Mouse (Mus musculus) forebrain, embryonic 13.5 days (tissue): Measurements from ENCODE around the gene P2rx2. TPM values are rescaled to one million over a fixed set of nuclear protein-coding genes. Genes with fewer than 3 reads are reported as not detected.

Experiments used
- ATAC-seq: fragments of 200-750 bp; cut with Nextera tagmentation; 2 replicates; pipeline ENCODE4 v1.8.0; 2017
- H3K27ac ChIP-seq: fragments of 300-500 bp; sonication (generic); 2 replicates; pipeline ENCODE4 v1.5.1; 2015; ENCODE audit warnings: inconsistent platforms, mild to moderate bottlenecking, moderate library complexity
- H3K27me3 ChIP-seq: fragments of 300-500 bp; sonication (generic); 2 replicates; pipeline ENCODE4 v1.6.1; 2015; ENCODE audit warnings: mild to moderate bottlenecking, inconsistent platforms
- H3K36me3 ChIP-seq: fragments of 300-500 bp; sonication (generic); 2 replicates; pipeline ENCODE4 v1.6.1; 2015; ENCODE audit warnings: mild to moderate bottlenecking, inconsistent platforms; ENCODE audit not compliant: poor library complexity, severe bottlenecking
- H3K4me1 ChIP-seq: fragments of 300-500 bp; sonication (generic); 2 replicates; pipeline ENCODE4 v1.6.1; 2015; ENCODE audit warnings: inconsistent platforms
- H3K4me2 ChIP-seq: fragments of 300-500 bp; sonication (generic); 2 replicates; pipeline ENCODE4 v1.6.1; 2015; ENCODE audit warnings: inconsistent platforms, mild to moderate bottlenecking, moderate library complexity
- H3K4me3 ChIP-seq: fragments of 300-500 bp; sonication (generic); 2 replicates; pipeline ENCODE4 v1.5.1; 2015; ENCODE audit warnings: mild to moderate bottlenecking, inconsistent platforms
- H3K9ac ChIP-seq: fragments of 300-500 bp; sonication (generic); 2 replicates; pipeline ENCODE4 v1.6.1; 2015; ENCODE audit warnings: mild to moderate bottlenecking, inconsistent platforms
- H3K9me3 ChIP-seq: fragments of 300-500 bp; sonication (generic); replicated peaks from 2 replicates; pipeline ENCODE4 v1.6.1; 2016; ENCODE audit warnings: inconsistent platforms
- WGBS: fragments of 180-500 bp; shearing (Covaris S2); methylation state at CpG from one replicate; pipeline ENCODE4 v1.1.7; 2015; 5-methylcytosine and 5-hydroxymethylcytosine counted together
- polyA plus RNA-seq: library from polyadenylated mRNA; unstranded; fragments of >200 nt; fragmentation: Nextera tagmentation; extraction: Ambion mirVana; gene quantifications from 2 replicates; pipeline ENCODE4 v1.2.1, GENCODE M21; 2015

Gene P2rx2
- 2.0 and 2.2 TPM in 2 replicates for polyA plus RNA-seq

- H3K4me1 ChIP-seq = peaks cover 12% of the 10 kb centered on the region
- peak within 1 kb of the TSS; percentile 53 for H3K4me3 ChIP-seq
- H3K36me3 ChIP-seq = peaks cover 13% of the 10 kb centered on the region; the same call in 1 of the 2 replicates
- peaks cover 38% of the 10 kb centered on the region for H3K27me3 ChIP-seq
- H3K27ac ChIP-seq = no peak within 1 kb of the TSS
- H3K9ac ChIP-seq = peak within 1 kb of the TSS; percentile 62
- H3K4me2 ChIP-seq = peak within 1 kb of the TSS; percentile 91
- WGBS = under 1% methylated on average over 43 of the region's 43 CpGs
- no peaks in the 10 kb centered on the region for H3K9me3 ChIP-seq
- ATAC-seq = peak; percentile 69
Observed at GRCm38 (mm10) chr5:110342648-110343284, at the start of gene P2rx2. Gene P2rx2 (minus strand): TSS chr5:110343212.

GRCm38 (mm10) chr5:110392727-110393126 lies 49.7 kb upstream of the P2rx2 start:
- H3K27ac ChIP-seq = no peak overlapping the region
- H3K36me3 ChIP-seq = peaks cover 4% of the 10 kb centered on the region; the same call in 1 of the 2 replicates
- H3K4me1 ChIP-seq = peaks cover 9% of the 10 kb centered on the region; the same call in 1 of the 2 replicates
- no peak overlapping the region for H3K4me3 ChIP-seq
- WGBS = 73% methylated on average over 5 of the region's 5 CpGs
- no peaks in the 10 kb centered on the region for H3K9me3 ChIP-seq
- H3K27me3 ChIP-seq = no peaks in the 10 kb centered on the region
- H3K9ac ChIP-seq = no peak overlapping the region
- no peak for ATAC-seq
- H3K4me2 ChIP-seq = no peak overlapping the region

GRCm38 (mm10) chr5:110390631-110391030 lies 47.6 kb upstream of the P2rx2 start:
- peaks cover 24% of the 10 kb centered on the region for H3K4me1 ChIP-seq
- H3K9ac ChIP-seq = no peak overlapping the region
- H3K27ac ChIP-seq = no peak overlapping the region
- peaks cover 4% of the 10 kb centered on the region; the same call in 1 of the 2 replicates for H3K36me3 ChIP-seq
- no peak for ATAC-seq
- 94% methylated on average over 4 of the region's 4 CpGs for WGBS
- H3K4me2 ChIP-seq = no peak overlapping the region
- no peak overlapping the region for H3K4me3 ChIP-seq
- H3K27me3 ChIP-seq = no peaks in the 10 kb centered on the region
- no peaks in the 10 kb centered on the region for H3K9me3 ChIP-seq

- Histone ChIP-seq H3K27ac (peak overlapping the region; percentile 25; the same call in 1 of the 2 replicates), H3K9me3 (no peaks in the 10 kb centered on the region), H3K4me1 (peaks cover 38% of the 10 kb centered on the region), H3K4me2 (peak overlapping the region; percentile 81), H3K4me3 (peak overlapping the region; percentile 88), H3K36me3 (peaks cover 4% of the 10 kb centered on the region; the same call in 1 of the 2 replicates), H3K9ac (peak overlapping the region; percentile 91), H3K27me3 (no peaks in the 10 kb centered on the region)
- WGBS = 9% methylated on average over 8 of the region's 8 CpGs
- no peak; the same call in none of the 2 replicates for ATAC-seq
Observed at GRCm38 (mm10) chr5:110387332-110387731, 44.3 kb upstream of the P2rx2 start.

- peaks cover 38% of the 10 kb centered on the region for H3K4me1 ChIP-seq
- H3K4me3 ChIP-seq = peak overlapping the region; percentile 88
- H3K9me3 ChIP-seq = no peaks in the 10 kb centered on the region
- H3K27ac ChIP-seq = peak overlapping the region; percentile 72
- H3K4me2 ChIP-seq = peak overlapping the region; percentile 81
- under 1% methylated on average over 90 of the region's 90 CpGs for WGBS
- peak; percentile 93 for ATAC-seq
- H3K36me3 ChIP-seq = peaks cover 4% of the 10 kb centered on the region; the same call in 1 of the 2 replicates
- peak overlapping the region; percentile 91 for H3K9ac ChIP-seq
- H3K27me3 ChIP-seq = no peaks in the 10 kb centered on the region
Observed at GRCm38 (mm10) chr5:110386371-110387330, 43.6 kb upstream of the P2rx2 start.

- WGBS = 31% methylated on average over 4 of the region's 4 CpGs
- H3K4me2 ChIP-seq = peak overlapping the region; percentile 81
- peak overlapping the region; percentile 91 for H3K9ac ChIP-seq
- no peak for ATAC-seq
- H3K4me3 ChIP-seq = peak overlapping the region; percentile 88
- no peaks in the 10 kb centered on the region for H3K27me3 ChIP-seq
- peaks cover 12% of the 10 kb centered on the region for H3K36me3 ChIP-seq
- no peaks in the 10 kb centered on the region for H3K9me3 ChIP-seq
- H3K4me1 ChIP-seq = peaks cover 38% of the 10 kb centered on the region
- no peak overlapping the region for H3K27ac ChIP-seq
Observed at GRCm38 (mm10) chr5:110385263-110385662, 42.3 kb upstream of the P2rx2 start.

GRCm38 (mm10) chr5:110384491-110384890 lies 41.5 kb upstream of the P2rx2 start:
- Histone ChIP-seq H3K4me2 (peak overlapping the region; percentile 81), H3K4me3 (peak overlapping the region; percentile 88), H3K27me3 (no peaks in the 10 kb centered on the region), H3K9me3 (no peaks in the 10 kb centered on the region), H3K36me3 (peaks cover 19% of the 10 kb centered on the region), H3K9ac (peak overlapping the region; percentile 91), H3K27ac (no peak overlapping the region), H3K4me1 (peaks cover 38% of the 10 kb centered on the region)
- WGBS = 65% methylated on average over 6 of the region's 6 CpGs
- no peak for ATAC-seq

- Histone ChIP-seq H3K27ac (no peak overlapping the region), H3K4me3 (no peak overlapping the region), H3K9me3 (no peaks in the 10 kb centered on the region), H3K4me1 (peaks cover 25% of the 10 kb centered on the region), H3K9ac (no peak overlapping the region), H3K27me3 (no peaks in the 10 kb centered on the region), H3K4me2 (no peak overlapping the region), H3K36me3 (peaks cover 66% of the 10 kb centered on the region)
- no peak for ATAC-seq
- WGBS = 91% methylated on average over 4 of the region's 4 CpGs
Observed at GRCm38 (mm10) chr5:110379823-110380222, 36.8 kb upstream of the P2rx2 start.

- Histone ChIP-seq H3K36me3 (peaks cover 73% of the 10 kb centered on the region), H3K27ac (no peak overlapping the region; the same call in 1 of the 2 replicates), H3K4me1 (peaks cover 18% of the 10 kb centered on the region), H3K9ac (no peak overlapping the region), H3K4me3 (no peak overlapping the region), H3K27me3 (no peaks in the 10 kb centered on the region), H3K9me3 (no peaks in the 10 kb centered on the region), H3K4me2 (no peak overlapping the region)
- WGBS = 94% methylated on average over 15 of the region's 15 CpGs
- ATAC-seq = no peak
Observed at GRCm38 (mm10) chr5:110379086-110379485, 36.1 kb upstream of the P2rx2 start.

GRCm38 (mm10) chr5:110378181-110378583 lies 35.2 kb upstream of the P2rx2 start:
- ATAC-seq = peak; percentile 42; the same call in 1 of the 2 replicates
- H3K36me3 ChIP-seq = peaks cover 82% of the 10 kb centered on the region
- H3K27ac ChIP-seq = no peak overlapping the region; the same call in 1 of the 2 replicates
- no peak overlapping the region for H3K4me3 ChIP-seq
- 34% methylated on average over 20 of the region's 20 CpGs for WGBS
- H3K4me2 ChIP-seq = no peak overlapping the region
- peaks cover 10% of the 10 kb centered on the region for H3K4me1 ChIP-seq
- H3K27me3 ChIP-seq = no peaks in the 10 kb centered on the region
- no peaks in the 10 kb centered on the region for H3K9me3 ChIP-seq
- no peak overlapping the region for H3K9ac ChIP-seq

GRCm38 (mm10) chr5:110376802-110377433 lies 33.9 kb upstream of the P2rx2 start:
- ATAC-seq = peak; percentile 71
- H3K36me3 ChIP-seq = peaks cover 93% of the 10 kb centered on the region
- no peaks in the 10 kb centered on the region for H3K9me3 ChIP-seq
- WGBS = 45% methylated on average over 8 of the region's 8 CpGs
- H3K4me2 ChIP-seq = no peak overlapping the region
- no peak overlapping the region for H3K4me3 ChIP-seq
- peaks cover 10% of the 10 kb centered on the region for H3K4me1 ChIP-seq
- H3K9ac ChIP-seq = no peak overlapping the region
- peak overlapping the region; percentile 20 for H3K27ac ChIP-seq
- no peaks in the 10 kb centered on the region for H3K27me3 ChIP-seq
